Mouse (Mus musculus) spleen, adult 2 months (tissue): ENCODE measurements around the gene Gins2. TPM values are rescaled to one million over a fixed set of nuclear protein-coding genes. Genes with fewer than 3 reads are reported as not detected.

Experiments
- DNase-seq, 2 experiments: peaks; one replicate each; pipeline versions ENCODE4 v3.0.0 to v3.0.0-alpha.2; 2012 to 2021; ENCODE audit warnings: low spot score in 2 of 2, low read depth in 1 of 2
- H3K27ac ChIP-seq: fragments of 200-500 bp; 2 replicates; pipeline ENCODE4 v1.5.1; 2012; ENCODE audit warnings: low read length, inconsistent platforms; ENCODE audit not compliant: insufficient read depth
- H3K27me3 ChIP-seq: fragments of 200-500 bp; 2 replicates; pipeline ENCODE4 v1.6.1; 2012; ENCODE audit warnings: mild to moderate bottlenecking, moderate library complexity, low read length, inconsistent platforms; ENCODE audit not compliant: control insufficient read depth, insufficient read depth
- H3K36me3 ChIP-seq: fragments of 200-500 bp; 2 replicates; pipeline ENCODE4 v1.6.1; 2012; ENCODE audit warnings: mild to moderate bottlenecking, low read length, inconsistent platforms; ENCODE audit not compliant: control insufficient read depth, insufficient read depth
- H3K4me1 ChIP-seq: fragments of 200-500 bp; 2 replicates; pipeline ENCODE4 v1.6.1; 2011; ENCODE audit warnings: inconsistent platforms; ENCODE audit not compliant: control insufficient read depth, insufficient read depth, insufficient read length
- H3K4me3 ChIP-seq: fragments of 200-500 bp; 2 replicates; pipeline ENCODE4 v1.5.1; 2011; ENCODE audit warnings: mild to moderate bottlenecking, inconsistent platforms; ENCODE audit not compliant: insufficient read depth, insufficient read length; ENCODE audit errors: extremely low read depth
- CTCF ChIP-seq: fragments of 200-500 bp; IDR thresholded peaks from 2 replicates; pipeline ENCODE4 v1.5.1; 2011; ENCODE audit warnings: mild to moderate bottlenecking, inconsistent platforms; ENCODE audit not compliant: insufficient read depth, insufficient read length, insufficient replicate concordance; ENCODE audit errors: extremely low read depth
- POLR2A ChIP-seq: fragments of 200-500 bp; IDR thresholded peaks from 2 replicates; pipeline ENCODE4 v1.6.1; 2011; ENCODE audit warnings: low read depth, low read length, inconsistent platforms
- WGBS: fragments of 180-500 bp; shearing (Covaris S2); methylation state at CpG from one replicate; pipeline ENCODE4 v1.1.7; 2018; 5-methylcytosine and 5-hydroxymethylcytosine counted together
- polyA plus RNA-seq: library from polyadenylated mRNA; depleted of rRNA; stranded (reverse); fragments of >200 nt; gene quantifications from 2 replicates; pipeline ENCODE4 v1.2.3, GENCODE M21; 2012

Gins2 gene
- polyA plus RNA-seq, 1 experiment = 8.1 TPM

- no peak overlapping the region for H3K4me3 ChIP-seq
- WGBS = 85% methylated on average over 11 of the region's 11 CpGs
These were observed 36.6 kb downstream of the Gins2 start for GRCm38 (mm10) chr8:120552509-120552908.

GRCm38 (mm10) chr8:120551677-120551980 is 37.5 kb downstream of the Gins2 start:
- H3K27ac ChIP-seq = no peak overlapping the region
- H3K4me1 ChIP-seq = peaks cover 8% of the 10 kb centered on the region; the same call in 1 of the 2 replicates
- DNase-seq = no peak
- H3K27me3 ChIP-seq = no peaks in the 10 kb centered on the region
- H3K4me3 ChIP-seq = no peak overlapping the region
- H3K36me3 ChIP-seq = peaks cover 16% of the 10 kb centered on the region
- TF ChIP-seq CTCF = no peak
- TF ChIP-seq POLR2A = no peak
- WGBS = 92% methylated on average over 3 of the region's 3 CpGs

More at GRCm38 (mm10) chr8:120552509-120552908, 36.6 kb downstream of the Gins2 start:
- H3K27me3 ChIP-seq = no peaks in the 10 kb centered on the region
- H3K4me1 ChIP-seq = peaks cover 8% of the 10 kb centered on the region; the same call in 1 of the 2 replicates
- TF ChIP-seq POLR2A = no peak
- H3K36me3 ChIP-seq = peaks cover 16% of the 10 kb centered on the region
- no peak overlapping the region for H3K27ac ChIP-seq
- DNase-seq = no peak

GRCm38 (mm10) chr8:120550937-120551676 is 38.0 kb downstream of the Gins2 start:
- DNase-seq = no peak
- Histone ChIP-seq H3K4me3 (no peak overlapping the region), H3K27ac (no peak overlapping the region), H3K4me1 (peaks cover 8% of the 10 kb centered on the region; the same call in 1 of the 2 replicates), H3K36me3 (peaks cover 15% of the 10 kb centered on the region), H3K27me3 (no peaks in the 10 kb centered on the region)
- 81% methylated on average over 11 of the region's 11 CpGs for WGBS
- TF ChIP-seq POLR2A = no peak
- no peak for TF ChIP-seq CTCF

GRCm38 (mm10) chr8:120550430-120550829 is 38.7 kb downstream of the Gins2 start:
- H3K4me3 ChIP-seq = no peak overlapping the region
- H3K27ac ChIP-seq = no peak overlapping the region
- TF ChIP-seq POLR2A = no peak
- no peaks in the 10 kb centered on the region for H3K27me3 ChIP-seq
- H3K36me3 ChIP-seq = peaks cover 15% of the 10 kb centered on the region
- H3K4me1 ChIP-seq = peaks cover 9% of the 10 kb centered on the region; the same call in 1 of the 2 replicates
- DNase-seq = no peak
- WGBS = 92% methylated on average over 12 of the region's 12 CpGs

GRCm38 (mm10) chr8:120549922-120550321 is 39.2 kb downstream of the Gins2 start:
- Histone ChIP-seq H3K36me3 (peaks cover 13% of the 10 kb centered on the region), H3K27ac (no peak overlapping the region), H3K4me1 (peaks cover 9% of the 10 kb centered on the region; the same call in 1 of the 2 replicates), H3K4me3 (no peak overlapping the region), H3K27me3 (no peaks in the 10 kb centered on the region)
- DNase-seq = no peak
- TF ChIP-seq CTCF (no peak), POLR2A (no peak)
- 88% methylated on average over 11 of the region's 11 CpGs for WGBS

GRCm38 (mm10) chr8:120549321-120549921 is 39.7 kb downstream of the Gins2 start:
- Histone ChIP-seq H3K27me3 (no peaks in the 10 kb centered on the region), H3K27ac (no peak overlapping the region), H3K4me1 (peaks cover 9% of the 10 kb centered on the region; the same call in 1 of the 2 replicates), H3K4me3 (no peak overlapping the region), H3K36me3 (peaks cover 9% of the 10 kb centered on the region; the same call in 1 of the 2 replicates)
- 92% methylated on average over 25 of the region's 25 CpGs for WGBS
- TF ChIP-seq POLR2A = no peak
- no peak for TF ChIP-seq CTCF
- DNase-seq = no peak

GRCm38 (mm10) chr8:120548313-120548761 is 40.8 kb downstream of the Gins2 start:
- H3K4me3 ChIP-seq = no peak overlapping the region
- no peak for DNase-seq
- TF ChIP-seq CTCF = no peak
- peaks cover 17% of the 10 kb centered on the region; the same call in 1 of the 2 replicates for H3K4me1 ChIP-seq
- no peak overlapping the region for H3K27ac ChIP-seq
- no peaks in the 10 kb centered on the region for H3K36me3 ChIP-seq
- H3K27me3 ChIP-seq = no peaks in the 10 kb centered on the region
- WGBS = 91% methylated on average over 16 of the region's 16 CpGs
